Mouse (Mus musculus) adrenal gland (tissue): ENCODE measurements at regions not wholly inside any gene's neighbourhood (a gene's known extent, or its start where the extent isn't known, plus 50 kb on each side); places are given as distances from the start of the nearest gene placed in this dataset.

Experiments used
- intact Hi-C: fragments of 180-260 bp; cut with DNase I; formaldehyde crosslinking; loops from one replicate; pipeline ENCODE4 v1.15.1; 2025

GRCm38 (mm10) chr7:75923951-75924467, 75.9 kb downstream of the Klhl25 start:
- intact Hi-C loops = no loop called here

- intact Hi-C loops = loop anchor here (5.0 kb wide), 1 partner anchor 425 kb away; no protein-coding TSS in a partner anchor
Observed at GRCm38 (mm10) chr7:75927537-75927936, 79.4 kb downstream of the Klhl25 start.

GRCm38 (mm10) chr7:75943844-75944243, 95.7 kb downstream of the Klhl25 start:
- intact Hi-C loops = no loop called here

- intact Hi-C loops = no loop called here
Observed at GRCm38 (mm10) chr7:75955671-75956070, 107.6 kb downstream of the Klhl25 start.

- intact Hi-C loops = no loop called here
Observed at GRCm38 (mm10) chr7:75957366-75957765, 109.3 kb downstream of the Klhl25 start.

GRCm38 (mm10) chr7:75959903-75960620, 112.0 kb downstream of the Klhl25 start:
- intact Hi-C loops = no loop called here

GRCm38 (mm10) chr7:75968177-75968576, 120.1 kb downstream of the Klhl25 start:
- intact Hi-C loops = no loop called here

- intact Hi-C loops = no loop called here
Observed at GRCm38 (mm10) chr7:75970914-75971313, 122.8 kb downstream of the Klhl25 start.

- intact Hi-C loops = no loop called here
Observed at GRCm38 (mm10) chr7:75971706-75972105, 123.6 kb downstream of the Klhl25 start.

GRCm38 (mm10) chr7:75981560-75981959, 133.4 kb downstream of the Klhl25 start:
- intact Hi-C loops = no loop called here

- intact Hi-C loops = no loop called here
Observed at GRCm38 (mm10) chr7:75983029-75983808, 135.1 kb downstream of the Klhl25 start.

GRCm38 (mm10) chr7:75983809-75984171, 135.7 kb downstream of the Klhl25 start:
- intact Hi-C loops = no loop called here

GRCm38 (mm10) chr7:75998853-75999252, 150.7 kb downstream of the Klhl25 start:
- intact Hi-C loops = no loop called here

- intact Hi-C loops = no loop called here
Observed at GRCm38 (mm10) chr7:75999324-75999907, 151.3 kb downstream of the Klhl25 start.

GRCm38 (mm10) chr7:76001012-76001411, 152.9 kb downstream of the Klhl25 start:
- intact Hi-C loops = no loop called here

GRCm38 (mm10) chr7:76008226-76008625, 160.1 kb downstream of the Klhl25 start:
- intact Hi-C loops = no loop called here

GRCm38 (mm10) chr7:76047743-76048142, 181.9 kb upstream of the Agbl1 start:
- intact Hi-C loops = no loop called here

- intact Hi-C loops = no loop called here
Observed at GRCm38 (mm10) chr7:76049342-76049741, 180.3 kb upstream of the Agbl1 start.

- intact Hi-C loops = no loop called here
Observed at GRCm38 (mm10) chr7:76053843-76054242, 175.8 kb upstream of the Agbl1 start.

GRCm38 (mm10) chr7:76099149-76099548, 130.5 kb upstream of the Agbl1 start:
- intact Hi-C loops = no loop called here

- intact Hi-C loops = no loop called here
Observed at GRCm38 (mm10) chr7:76121242-76121844, 108.3 kb upstream of the Agbl1 start.
